Mouse (Mus musculus): Measurements from ENCODE around the gene Nrg3. TPM values are rescaled to one million over a fixed set of nuclear protein-coding genes. Genes with fewer than 3 reads are reported as not detected.

The Nrg3 gene
- polyA plus RNA-seq, 1 experiment from 2014 or later: 11.4 TPM

GRCm38 (mm10) chr14:38320619-38321340 lies 1152.1 kb downstream of the Nrg3 start:
- Histone ChIP-seq H3K4me3 (no peak overlapping the region), H3K27me3 (no peaks in the 10 kb centered on the region), H3K9me3 (no peaks in the 10 kb centered on the region), H3K9ac (replicated peaks) (no peak overlapping the region), H3K36me3 (no peaks in the 10 kb centered on the region), H3K4me1 (no peaks in the 10 kb centered on the region), H3K27ac (replicated peaks) (no peak overlapping the region), H3K4me2 (replicated peaks) (no peak overlapping the region)
- WGBS: 93% methylated on average over 1 of the region's 1 CpGs
- ATAC-seq (replicated peaks): no peak

Small RNAs within 50 kb of the gene (microRNA-seq; reads per million reads assigned to microRNA genes)
- gene Gm27332: not detected

All from forebrain, embryonic 15.5 days (tissue).